In genomic region chr2:48914185-48914584, GRCm38 (mm10) we compare ENCODE assay signal across 19 mouse cellular contexts. TPM values are rescaled to one million over a fixed set of nuclear protein-coding genes. Genes with fewer than 3 reads are reported as not detected.
DNase-seq lines count a peak whose midpoint lies in the region; TF ChIP-seq lines count a peak whose summit lies in the region.
"Had no signal": no experiment of that assay in that cellular context is flagged by ENCODE, and none has a peak within 500 bp of the region (broad histone marks: within the 10 kb centered on the region; RNA-seq: fewer than 3 reads in every experiment).

No protein-coding gene starts in this region.

- TF ChIP-seq POLR2A in kidney, adult 2 months (IDR thresholded peaks at IDR 0.05; ENCODE audit: low read depth, low read length): no peak

- DNase-seq in cerebellum, postnatal 10 days: peak; percentile 17 to 21
- DNase-seq in cerebellum, adult 18-20 months: no peak
- DNase-seq in kidney, adult 2 months: no peak
- no peak for DNase-seq in kidney, adult 9 months
- DNase-seq in lung, postnatal 36 days: peak; percentile 5
- DNase-seq in lung, postnatal 14 days: no peak
- DNase-seq in thymus, postnatal 25 days: no peak
- DNase-seq: cerebellum, adult 8-10 months; heart, postnatal 4 days; kidney, postnatal 25 days; lung, embryonic 14.5 days; right cerebral cortex, postnatal 25 days; thymus, postnatal 14 days had no signal

- H3K27me3 ChIP-seq in kidney, adult 2 months (replicated peaks; ENCODE audit: control insufficient read depth, insufficient read depth, low read length): no peaks in the 10 kb centered on the region
- H3K27me3 ChIP-seq: forebrain, embryonic 13.5 days; heart, embryonic 13.5 days; limb, embryonic 15.5 days; midbrain, embryonic 12.5 days; neural tube, embryonic 15.5 days had no signal

- TF ChIP-seq CTCF in kidney, adult 2 months (conservative IDR thresholded peaks at IDR 0.05; ENCODE audit: insufficient read depth, insufficient read length, low read depth, low read length): peak; percentile 35; the same call in 1 of the 2 replicates

- H3K27ac ChIP-seq in kidney, adult 2 months (ENCODE audit: insufficient read depth, low read depth, low read length): no peak overlapping the region
- H3K27ac ChIP-seq: forebrain, embryonic 13.5 days; heart, embryonic 13.5 days; limb, embryonic 15.5 days; midbrain, embryonic 12.5 days; neural tube, embryonic 15.5 days had no signal

- 51% methylated on average over 1 of the region's 1 CpGs for WGBS in kidney, adult 2 months

- H3K36me3 ChIP-seq in kidney, adult 2 months (ENCODE audit: control insufficient read depth, insufficient read depth, low read length): peaks cover 3% of the 10 kb centered on the region; the same call in 1 of the 2 replicates

- no peak overlapping the region for H3K4me3 ChIP-seq in kidney, adult 2 months (ENCODE audit: insufficient read depth, low read depth, low read length)
- H3K4me3 ChIP-seq: forebrain, embryonic 13.5 days; heart, embryonic 13.5 days; limb, embryonic 15.5 days; midbrain, embryonic 12.5 days; myocyte; neural tube, embryonic 15.5 days had no signal

- no peaks in the 10 kb centered on the region for H3K4me1 ChIP-seq in kidney, adult 2 months (ENCODE audit: control insufficient read depth, insufficient read depth, low read length)
- H3K4me1 ChIP-seq: forebrain, embryonic 13.5 days; heart, embryonic 13.5 days; limb, embryonic 15.5 days; midbrain, embryonic 12.5 days; neural tube, embryonic 15.5 days had no signal

RNA-seq across cellular contexts. Expression of gene Mbd5, which starts 35.1 kb away (rescaled TPM):
- 8.3 and 8.6 TPM in 2 replicates for polyA plus RNA-seq in kidney, adult 2 months (2012; rRNA removed)

RNA-seq across cellular contexts. Expression of gene Orc4, which starts 35.9 kb away (rescaled TPM):
- polyA plus RNA-seq in kidney, adult 2 months (2012; rRNA removed): 7.5 and 9.4 TPM in 2 replicates

Comparison
In these comparisons a context has a peak if more than half of its experiments do, and no peak if none do; other contexts are left out.
1. DNase-seq: peak in cerebellum, postnatal 10 days (2 of 2) and lung, postnatal 36 days (single experiment); none in cerebellum, adult 18-20 months (0 of 2), kidney, adult 2 months (single experiment), kidney, adult 9 months (single experiment), lung, postnatal 14 days (single experiment) and thymus, postnatal 25 days (single experiment).